Mouse (Mus musculus) bone marrow, adult 2 months (tissue): ENCODE data around the gene Trex1. TPM values are rescaled to one million over a fixed set of nuclear protein-coding genes. Genes with fewer than 3 reads are reported as not detected.
A peak's percentile ranks its signal among the peaks of the same experiment; 100 is the strongest.

Source experiments
- H3K27ac ChIP-seq: fragments of 200-500 bp; 2 replicates; pipeline ENCODE4 v1.5.1; 2012; ENCODE audit warnings: low read depth, mild to moderate bottlenecking, control low read depth, inconsistent platforms, low read length; ENCODE audit not compliant: control insufficient read depth, poor library complexity, insufficient read depth
- H3K4me1 ChIP-seq: fragments of 200-500 bp; 2 replicates; pipeline ENCODE4 v1.6.1; 2011; ENCODE audit warnings: low read length; ENCODE audit not compliant: control insufficient read depth, insufficient read depth
- H3K4me3 ChIP-seq: fragments of 200-500 bp; replicated peaks from 2 replicates; pipeline ENCODE3; 2011; ENCODE audit warnings: mild to moderate bottlenecking, low read depth, low read length, control low read depth; ENCODE audit not compliant: control insufficient read depth
- CTCF ChIP-seq: fragments of 200-500 bp; IDR thresholded peaks from 2 replicates; pipeline ENCODE4 v1.5.1; 2011; ENCODE audit warnings: low read length, control low read depth; ENCODE audit not compliant: control insufficient read depth, insufficient read depth
- POLR2A ChIP-seq: fragments of 200-500 bp; IDR thresholded peaks from 2 replicates; pipeline ENCODE4 v1.6.1; 2011; ENCODE audit warnings: low read depth, mild to moderate bottlenecking, control low read depth, low read length, borderline replicate concordance; ENCODE audit not compliant: control insufficient read depth
- WGBS: fragments of 180-500 bp; shearing (Covaris S2); methylation state at CpG from one replicate; pipeline ENCODE4 v1.1.7; 2018; 5-methylcytosine and 5-hydroxymethylcytosine counted together
- polyA plus RNA-seq: library from polyadenylated mRNA; stranded (reverse); fragments of >200 nt; gene quantifications from 2 replicates; pipeline ENCODE4 v1.2.4, GENCODE M21; 2011; ENCODE audit warnings: low replicate concordance; ENCODE audit not compliant: missing spikeins, insufficient read depth, insufficient read length

Gene Trex1
- polyA plus RNA-seq, 1 experiment = 19.5 TPM

- peak overlapping the region; percentile 78 for H3K4me3 ChIP-seq
- TF ChIP-seq POLR2A (no peak), CTCF (no peak)
- no peaks in the 10 kb centered on the region; the same call in 1 of the 2 replicates for H3K4me1 ChIP-seq
- WGBS = 14% methylated on average over 8 of the region's 8 CpGs
- peak overlapping the region; percentile 78 for H3K27ac ChIP-seq
Measured at GRCm38 (mm10) chr9:109038901-109039364, 20.6 kb downstream of the Trex1 start.

- TF ChIP-seq POLR2A = peak; percentile 81; the same call in 1 of the 2 replicates
- no peak for TF ChIP-seq CTCF
- WGBS = under 1% methylated on average over 40 of the region's 40 CpGs
- no peaks in the 10 kb centered on the region; the same call in 1 of the 2 replicates for H3K4me1 ChIP-seq
- H3K4me3 ChIP-seq = peak within 1 kb of the TSS; percentile 78
- H3K27ac ChIP-seq = peak within 1 kb of the TSS; percentile 78
Measured at GRCm38 (mm10) chr9:109038086-109038895, 21.2 kb downstream of the Trex1 start, which contains the start of gene Shisa5. TSS of gene Shisa5 (plus strand) at chr9:109038565.

GRCm38 (mm10) chr9:109032435-109032834 is 27.1 kb downstream of the Trex1 start:
- no peak overlapping the region for H3K27ac ChIP-seq
- TF ChIP-seq CTCF = no peak
- no peak for TF ChIP-seq POLR2A
- no peak overlapping the region for H3K4me3 ChIP-seq
- H3K4me1 ChIP-seq = no peaks in the 10 kb centered on the region; the same call in 1 of the 2 replicates
- WGBS = 57% methylated on average over 6 of the region's 6 CpGs

GRCm38 (mm10) chr9:109031686-109032085 is 27.8 kb downstream of the Trex1 start:
- 85% methylated on average over 8 of the region's 8 CpGs for WGBS
- no peak overlapping the region for H3K27ac ChIP-seq
- no peak overlapping the region for H3K4me3 ChIP-seq
- H3K4me1 ChIP-seq = no peaks in the 10 kb centered on the region; the same call in 1 of the 2 replicates
- no peak for TF ChIP-seq POLR2A
- TF ChIP-seq CTCF = no peak

- Histone ChIP-seq H3K4me1 (no peaks in the 10 kb centered on the region; the same call in 1 of the 2 replicates), H3K27ac (no peak overlapping the region), H3K4me3 (no peak overlapping the region)
- TF ChIP-seq CTCF = no peak
- no peak for TF ChIP-seq POLR2A
- 84% methylated on average over 7 of the region's 7 CpGs for WGBS
Measured at GRCm38 (mm10) chr9:109031001-109031400, 28.5 kb downstream of the Trex1 start.

- no peak overlapping the region for H3K27ac ChIP-seq
- TF ChIP-seq POLR2A (no peak), CTCF (no peak)
- WGBS = 81% methylated on average over 3 of the region's 3 CpGs
- H3K4me1 ChIP-seq = no peaks in the 10 kb centered on the region; the same call in 1 of the 2 replicates
- no peak overlapping the region for H3K4me3 ChIP-seq
Measured at GRCm38 (mm10) chr9:109030312-109030711, 29.2 kb downstream of the Trex1 start.

- Histone ChIP-seq H3K27ac (no peak overlapping the region), H3K4me1 (no peaks in the 10 kb centered on the region; the same call in 1 of the 2 replicates), H3K4me3 (no peak overlapping the region)
- 55% methylated on average over 5 of the region's 5 CpGs for WGBS
- TF ChIP-seq CTCF = no peak
Measured at GRCm38 (mm10) chr9:109028919-109029318, 30.6 kb downstream of the Trex1 start.

- 84% methylated on average over 3 of the region's 3 CpGs for WGBS
- Histone ChIP-seq H3K4me1 (peaks cover 3% of the 10 kb centered on the region; the same call in 1 of the 2 replicates), H3K27ac (no peak overlapping the region), H3K4me3 (no peak overlapping the region)
- TF ChIP-seq CTCF = no peak
- no peak for TF ChIP-seq POLR2A
Measured at GRCm38 (mm10) chr9:109028421-109028820, 31.1 kb downstream of the Trex1 start.

- H3K4me1 ChIP-seq = peaks cover 5% of the 10 kb centered on the region; the same call in 1 of the 2 replicates
- TF ChIP-seq CTCF = no peak
- TF ChIP-seq POLR2A = no peak
- no peak overlapping the region for H3K4me3 ChIP-seq
- H3K27ac ChIP-seq = no peak overlapping the region; the same call in 1 of the 2 replicates
- WGBS = 73% methylated on average over 8 of the region's 8 CpGs
Measured at GRCm38 (mm10) chr9:109027521-109027920, 32.0 kb downstream of the Trex1 start.
